Mouse (Mus musculus): ENCODE results near the gene Hspa1l.
"Not testable (repeated sequence)": the region's sequence is repeated elsewhere in the genome, so short reads cannot be mapped to it uniquely, and the experiment has no call there.

The Hspa1l gene

GRCm38 (mm10) chr17:35005158-35005557 lies 32.7 kb downstream of the Hspa1l start:
- no peak for DNase-seq

DNA sequence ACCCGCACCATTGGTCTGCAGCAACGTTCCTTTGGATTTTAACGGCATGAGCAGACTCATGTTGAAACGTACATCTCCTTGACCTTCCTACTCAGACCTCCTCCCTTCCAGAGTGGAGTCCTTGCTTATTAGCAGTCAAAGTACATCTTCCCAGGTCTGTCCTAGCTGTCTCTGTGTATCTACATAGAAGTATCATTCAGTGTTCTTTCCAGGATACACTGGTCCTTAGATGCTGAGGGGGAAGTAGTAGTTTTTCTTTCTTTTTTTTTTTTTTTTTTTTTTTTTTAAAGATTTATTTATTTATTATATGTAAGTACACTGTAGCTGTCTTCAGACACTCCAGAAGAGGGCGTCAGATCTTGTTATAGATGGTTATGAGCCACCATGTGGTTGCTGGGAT lies 33.4 kb downstream of the Hspa1l start:
- DNase-seq = not testable (repeated sequence)

GRCm38 (mm10) chr17:35007387-35007991 lies 35.0 kb downstream of the Hspa1l start:
- DNase-seq = no peak

DNA sequence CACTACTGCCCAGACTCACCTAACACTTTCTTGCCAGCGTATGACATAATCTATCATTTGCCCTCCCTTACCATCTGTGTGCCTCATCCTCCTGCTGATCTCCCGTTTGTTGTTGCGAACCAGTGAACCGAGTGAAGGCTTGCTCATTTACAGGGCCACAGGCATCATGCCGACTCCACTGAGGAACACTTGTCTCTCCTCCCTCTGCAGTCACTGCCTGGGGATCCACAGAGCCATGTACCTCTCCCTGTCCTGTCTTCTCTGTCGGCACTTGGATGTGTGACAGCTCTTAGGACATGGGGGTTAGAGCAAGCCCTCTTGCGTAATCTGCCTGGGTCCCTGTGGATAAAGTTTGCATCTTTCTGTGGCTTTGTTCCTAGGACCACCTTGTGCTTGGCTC lies 37.1 kb downstream of the Hspa1l start:
- DNase-seq = peak in 1 of 2 experiments; percentile 13

DNA sequence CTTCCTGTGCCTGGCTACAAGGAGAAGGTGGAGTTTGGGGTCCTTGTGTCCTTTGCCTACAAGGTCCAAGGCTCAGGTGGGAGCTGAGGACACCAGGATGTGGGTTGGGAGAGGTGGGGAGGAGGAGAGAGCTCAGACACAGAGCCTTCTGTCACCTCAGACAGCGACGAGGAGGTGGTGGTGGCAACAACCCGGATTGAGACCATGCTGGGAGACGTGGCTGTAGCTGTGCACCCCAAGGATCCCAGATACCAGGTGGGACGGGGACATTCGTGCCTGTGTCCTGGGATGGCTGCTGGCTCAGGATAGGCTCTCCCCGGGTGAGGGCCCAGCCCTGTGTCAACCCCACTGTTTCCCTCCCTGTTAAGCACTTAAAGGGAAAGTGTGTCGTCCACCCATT lies 38.9 kb downstream of the Hspa1l start:
- no peak for DNase-seq

DNA sequence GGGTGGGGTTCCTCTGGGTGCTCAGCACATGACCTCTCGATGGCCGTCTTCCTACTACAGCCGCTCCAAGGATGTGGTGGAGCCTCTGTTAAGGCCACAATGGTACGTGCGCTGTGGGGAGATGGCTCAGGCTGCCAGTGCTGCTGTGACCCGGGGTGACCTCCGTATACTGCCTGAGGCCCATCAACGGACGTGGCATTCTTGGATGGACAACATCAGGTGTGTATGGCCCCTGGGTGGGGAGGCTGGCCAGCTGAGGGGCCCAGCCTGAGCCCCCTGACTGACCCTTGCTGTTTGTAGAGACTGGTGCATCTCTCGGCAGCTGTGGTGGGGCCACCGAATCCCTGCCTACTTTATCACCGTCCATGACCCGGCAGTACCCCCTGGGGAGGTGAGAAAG lies 39.9 kb downstream of the Hspa1l start:
- peak in 1 of 2 experiments; percentile 30 for DNase-seq

GRCm38 (mm10) chr17:35013221-35013620 lies 40.7 kb downstream of the Hspa1l start:
- DNase-seq = no peak

- DNase-seq = no peak
Observed at GRCm38 (mm10) chr17:35015296-35015695, 42.8 kb downstream of the Hspa1l start.

DNA sequence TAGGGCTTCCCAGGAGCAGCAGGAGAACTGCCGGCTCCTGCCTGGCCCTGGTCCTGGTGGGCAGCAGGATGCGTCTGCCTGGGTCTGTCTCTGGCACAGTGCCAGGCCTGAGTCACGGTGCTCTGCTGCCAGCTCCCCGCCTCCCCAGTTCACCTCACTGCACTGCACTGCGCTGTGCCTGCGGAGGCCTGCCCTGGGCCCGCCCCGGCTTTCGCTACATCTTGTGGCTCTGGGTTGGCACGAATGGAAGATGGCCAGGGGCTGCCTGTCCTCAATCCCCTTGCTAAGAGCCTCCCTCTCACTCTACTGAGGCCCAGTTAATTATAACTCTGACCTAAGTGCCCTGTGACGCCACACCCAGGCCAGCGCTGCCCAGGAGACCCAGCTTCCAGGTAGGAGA lies 43.9 kb downstream of the Hspa1l start, which contains the start of gene Vwa7:
Gene Vwa7 (plus strand): TSS at position 204 of the 400 bp plus-strand sequence.
- peak; percentile 27 to 64 for DNase-seq

GRCm38 (mm10) chr17:35016791-35017705 lies 44.5 kb downstream of the Hspa1l start:
- DNase-seq = peak in 1 of 2 experiments; percentile 31

- no peak for DNase-seq
Observed at GRCm38 (mm10) chr17:35017706-35018030, 45.2 kb downstream of the Hspa1l start.

DNA sequence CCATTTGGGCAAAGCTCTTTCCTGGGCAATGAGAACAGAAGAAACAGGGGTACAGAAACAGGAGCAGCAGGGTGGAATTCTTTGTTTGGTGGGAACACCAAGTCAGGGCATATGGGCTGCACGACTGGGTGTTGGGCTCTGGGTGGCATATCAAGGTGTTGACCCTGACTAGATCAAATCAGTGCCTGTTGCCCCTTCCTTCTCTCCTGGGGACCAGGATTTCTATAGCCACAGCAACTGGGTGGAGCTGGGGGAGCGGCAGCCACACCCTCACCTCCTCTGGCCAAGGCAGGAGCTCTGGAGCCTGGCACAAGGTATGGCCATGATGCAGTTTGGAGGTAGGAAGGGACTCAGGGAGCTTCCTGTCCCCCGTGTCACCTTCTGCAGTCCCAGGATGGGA lies 45.7 kb downstream of the Hspa1l start:
- DNase-seq = no peak

- peak in 1 of 2 experiments; percentile 30 for DNase-seq
Observed at GRCm38 (mm10) chr17:35019894-35020293, 47.4 kb downstream of the Hspa1l start.

DNA sequence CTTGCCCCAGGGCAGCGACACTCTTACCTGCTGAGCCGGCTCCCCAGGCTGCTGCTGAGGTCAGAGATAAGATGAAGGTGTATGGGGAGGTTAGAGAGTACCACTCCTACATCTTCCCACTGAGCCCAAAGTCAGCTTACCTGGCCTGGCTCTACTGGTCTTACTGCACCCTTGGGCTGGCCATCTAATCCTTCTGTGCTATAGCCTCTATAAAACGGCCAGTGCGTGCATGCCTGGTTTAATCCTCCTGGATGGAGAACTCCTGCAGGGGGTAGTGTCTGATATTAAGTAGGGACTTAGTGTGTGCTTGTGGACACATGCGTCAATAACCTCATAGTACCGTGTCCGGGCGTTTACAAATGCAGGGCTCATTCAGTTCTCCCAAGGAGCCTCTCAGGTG lies 48.0 kb downstream of the Hspa1l start:
- peak in 1 of 2 experiments; percentile 26 for DNase-seq

- peak; percentile 88 to 95 for DNase-seq
Observed at GRCm38 (mm10) chr17:35021163-35021808, 48.8 kb downstream of the Hspa1l start.

GRCm38 (mm10) chr17:35021842-35022477 lies 49.5 kb downstream of the Hspa1l start:
- DNase-seq = peak in 1 of 2 experiments; percentile 38

- peak in 1 of 2 experiments; percentile 13 for DNase-seq
Observed at GRCm38 (mm10) chr17:35022541-35023060, 50.1 kb downstream of the Hspa1l start.

GRCm38 (mm10) chr17:35023221-35023620 lies 50.7 kb downstream of the Hspa1l start:
- no peak for DNase-seq

- peak in 1 of 2 experiments; percentile 32 for DNase-seq
Observed at GRCm38 (mm10) chr17:35023756-35024155, 51.3 kb downstream of the Hspa1l start.

DNA sequence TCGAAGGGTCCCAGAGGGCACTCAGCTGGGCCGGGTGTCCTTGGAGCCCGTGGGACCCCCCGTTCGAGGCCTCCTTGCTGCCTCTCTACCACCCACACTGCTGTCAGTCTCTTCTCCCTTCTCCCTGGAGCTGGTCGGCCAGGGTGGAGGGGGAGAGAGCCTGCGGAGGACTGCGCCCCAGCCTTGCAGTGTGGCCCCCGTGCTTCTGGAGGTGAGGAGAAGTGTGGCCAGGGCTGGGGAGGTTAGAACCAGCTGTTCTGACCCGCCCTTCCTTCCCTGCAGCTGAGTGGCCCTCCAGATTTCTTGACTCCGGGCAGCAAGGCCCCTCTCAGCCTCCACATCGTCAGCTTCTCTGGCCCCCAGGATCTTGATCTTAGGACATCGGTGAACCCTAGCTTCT lies 51.8 kb downstream of the Hspa1l start:
- peak in 1 of 2 experiments; percentile 29 for DNase-seq

- DNase-seq = peak in 1 of 2 experiments; percentile 41
Observed at GRCm38 (mm10) chr17:35024691-35025488, 52.4 kb downstream of the Hspa1l start.

DNA sequence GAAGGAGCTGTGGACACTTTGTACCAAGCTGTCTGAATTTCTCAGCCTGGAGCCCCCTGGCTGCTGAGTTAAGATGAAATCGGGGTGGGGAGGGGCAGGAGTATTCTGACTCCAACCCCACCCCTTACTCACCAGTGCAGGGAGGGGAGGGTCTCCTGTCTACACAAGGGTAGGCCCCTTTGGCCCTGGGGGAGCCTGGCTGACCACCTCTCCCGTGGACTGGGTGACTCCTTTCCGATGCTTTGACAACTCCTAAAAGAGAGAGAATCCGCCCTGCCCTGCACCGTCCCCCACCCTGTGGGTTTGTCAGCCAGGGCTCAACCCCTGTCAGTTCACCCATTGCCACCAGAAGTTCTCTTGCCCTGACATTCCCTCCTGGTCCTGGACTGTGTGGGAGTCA lies 53.7 kb downstream of the Hspa1l start:
- DNase-seq = peak in 1 of 2 experiments; percentile 24
